Mouse (Mus musculus) brain, embryonic 14.5 days (tissue): ENCODE measurements at regions not wholly inside any gene's neighbourhood (a gene's known extent, or its start where the extent isn't known, plus 50 kb on each side); places are given as distances from the start of the nearest gene placed in this dataset.

Experiments used
- CTCF ChIP-seq: fragments of 200-500 bp; IDR thresholded peaks from 2 replicates; pipeline ENCODE4 v1.5.1; 2012; ENCODE audit warnings: inconsistent platforms, mild to moderate bottlenecking, moderate library complexity, borderline replicate concordance; ENCODE audit not compliant: insufficient read depth, insufficient read length; ENCODE audit errors: extremely low read depth
- POLR2A ChIP-seq: fragments of 200-500 bp; IDR thresholded peaks from 2 replicates; pipeline ENCODE4 v1.6.1; 2012; ENCODE audit warnings: mild to moderate bottlenecking, inconsistent platforms, borderline replicate concordance; ENCODE audit not compliant: poor library complexity, insufficient read depth, insufficient read length, severe bottlenecking; ENCODE audit errors: extremely low read depth

GRCm38 (mm10) chr10:16866914-16867313 lies 856.1 kb upstream of the Cited2 start:
- TF ChIP-seq POLR2A (no peak), CTCF (no peak)
